Mouse (Mus musculus): ENCODE data around the gene Pus3. TPM values are rescaled to one million over a fixed set of nuclear protein-coding genes. Genes with fewer than 3 reads are reported as not detected.
A peak's percentile ranks its signal among the peaks of the same experiment; 100 is the strongest.

Gene Pus3
- total RNA-seq, 2 experiments from 2014 or later: 10.6 to 11.1 TPM

DNA sequence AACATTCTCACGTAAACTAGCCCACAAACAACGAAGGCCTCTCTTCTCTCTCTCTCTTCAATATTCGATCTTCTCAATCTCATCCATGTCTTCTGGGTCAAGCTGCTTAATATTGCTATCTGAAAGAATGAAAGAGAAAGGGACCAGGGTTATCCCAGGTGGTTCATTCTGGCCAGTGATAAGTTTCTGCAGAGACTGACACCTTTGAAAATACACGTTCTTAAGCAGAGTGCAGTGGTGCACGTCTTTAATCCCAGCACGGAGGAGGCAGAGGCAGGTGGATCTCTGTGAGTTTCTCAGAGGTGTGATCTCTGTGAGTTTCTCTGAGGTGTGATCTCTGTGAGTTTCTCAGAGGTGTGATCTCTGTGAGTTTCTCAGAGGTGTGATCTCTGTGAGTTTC, 16.5 kb upstream of the Pus3 start:
- intact Hi-C loops (cut with DNase I): loop anchor here (1.0 kb wide), 1 partner anchor 260 kb away; no protein-coding TSS in a partner anchor

DNA sequence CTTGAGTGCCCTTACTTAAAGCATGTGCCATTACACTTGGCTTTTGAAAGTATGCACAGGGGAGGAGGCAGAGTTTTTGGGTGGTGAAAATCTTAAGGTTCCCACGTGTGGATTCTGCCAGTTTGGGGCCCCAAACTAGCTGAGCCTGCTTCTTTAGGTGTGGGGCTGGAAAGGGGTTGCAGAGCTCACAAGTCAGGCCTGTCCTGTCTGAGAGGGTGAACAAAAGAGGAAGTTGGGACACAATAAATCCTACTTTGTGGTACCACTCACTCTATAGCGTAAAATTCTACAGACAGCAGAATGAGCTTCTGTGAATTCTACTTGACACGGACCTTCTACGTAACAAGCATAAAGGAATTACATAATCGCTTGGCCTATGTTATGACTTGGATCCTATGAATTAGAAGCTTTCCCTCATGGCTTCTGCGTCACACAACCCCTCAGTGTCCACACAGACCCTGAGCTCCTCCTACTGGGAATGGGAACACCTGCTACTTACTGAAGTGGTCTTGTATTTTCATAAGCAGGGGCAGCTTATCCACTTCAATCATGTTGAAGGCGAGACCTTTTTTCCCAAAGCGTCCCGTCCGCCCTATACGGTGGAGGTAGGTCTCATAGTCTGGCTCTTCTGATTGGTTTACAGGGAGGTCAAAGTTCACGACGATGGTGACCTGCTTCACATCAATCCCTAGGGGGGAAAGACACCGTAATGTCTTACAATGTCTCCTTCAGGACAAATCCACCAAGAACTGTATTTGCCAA, 15.1 kb upstream of the Pus3 start:
- DNase-seq (ENCODE audit: low spot score in 2 of 2): no peak
- intact Hi-C loops (cut with DNase I): no loop called here

More for the DNA sequence above, 16.5 kb upstream of the Pus3 start:
- DNase-seq (ENCODE audit: low spot score in 2 of 2): no peak

- intact Hi-C loops (cut with DNase I): no loop called here
Measured at GRCm38 (mm10) chr9:35544666-35545065, 13.7 kb upstream of the Pus3 start.

DNA sequence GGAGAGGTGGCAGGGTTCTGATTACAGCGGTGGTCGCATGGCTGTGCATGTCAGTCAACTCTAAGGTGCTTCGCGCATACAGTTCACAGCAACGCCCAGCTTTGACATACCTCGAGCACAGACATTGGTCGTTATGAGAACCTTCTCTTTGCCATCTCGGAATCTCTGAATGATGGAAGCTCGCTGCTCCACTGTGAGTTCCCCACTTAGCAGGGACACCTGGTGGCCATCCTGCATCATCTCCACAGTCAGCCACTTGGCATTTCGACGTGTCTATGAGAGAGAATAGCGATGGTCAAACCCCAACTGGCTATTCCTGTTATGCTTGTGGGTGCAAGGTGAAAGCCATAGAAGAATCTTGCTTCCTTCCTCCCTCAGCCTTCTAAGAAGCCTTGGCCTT, 12.7 kb upstream of the Pus3 start:
- DNase-seq (ENCODE audit: low spot score in 2 of 2): no peak
- intact Hi-C loops (cut with DNase I): no loop called here

More at GRCm38 (mm10) chr9:35544666-35545065, 13.7 kb upstream of the Pus3 start:
- DNase-seq (ENCODE audit: low spot score in 2 of 2): no peak

DNA sequence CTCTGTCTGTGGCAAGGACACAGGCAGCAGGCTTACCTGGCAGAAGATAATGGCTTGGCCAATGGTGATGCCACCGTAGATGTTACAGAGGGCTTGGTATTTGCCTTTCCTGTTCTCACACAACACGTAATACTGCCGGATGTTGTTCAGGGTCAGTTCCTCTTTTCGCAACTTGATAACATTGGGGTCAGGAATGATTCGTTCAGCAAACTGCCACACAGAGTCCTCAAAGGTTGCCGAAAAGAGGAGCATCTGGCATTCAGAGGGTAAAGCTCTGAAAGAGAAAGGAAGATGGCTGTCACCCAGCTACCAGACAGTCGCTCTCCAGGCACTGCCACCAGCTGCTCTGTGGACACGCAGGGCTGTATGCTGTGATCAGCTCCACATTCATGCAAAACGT, 11.7 kb upstream of the Pus3 start:
- intact Hi-C loops (cut with DNase I): no loop called here
- no peak for DNase-seq (ENCODE audit: low spot score in 2 of 2)

- intact Hi-C loops (cut with DNase I): no loop called here
Measured at GRCm38 (mm10) chr9:35548455-35548854, 9.9 kb upstream of the Pus3 start.

GRCm38 (mm10) chr9:35556494-35557102, 1.8 kb upstream of the Pus3 start:
- intact Hi-C loops (cut with DNase I): no loop called here
- no peak for DNase-seq (ENCODE audit: low spot score in 2 of 2)

More at GRCm38 (mm10) chr9:35548455-35548854, 9.9 kb upstream of the Pus3 start:
- no peak for DNase-seq (ENCODE audit: low spot score in 2 of 2)

GRCm38 (mm10) chr9:35559009-35559890, 855 bp downstream of the Pus3 start:
- intact Hi-C loops (cut with DNase I): no loop called here
- peak; percentile 85 to 91 for DNase-seq (ENCODE audit: low spot score in 2 of 2)

- no peak for DNase-seq (ENCODE audit: low spot score in 2 of 2)
- intact Hi-C loops (cut with DNase I): no loop called here
Measured at GRCm38 (mm10) chr9:35561076-35561475, 2.7 kb downstream of the Pus3 start.

- DNase-seq (ENCODE audit: low spot score in 2 of 2): no peak
- intact Hi-C loops (cut with DNase I): no loop called here
Measured at GRCm38 (mm10) chr9:35561583-35561982, 3.2 kb downstream of the Pus3 start.

GRCm38 (mm10) chr9:35564536-35565240, 6.3 kb downstream of the Pus3 start:
- DNase-seq (ENCODE audit: low spot score in 2 of 2): no peak
- intact Hi-C loops (cut with DNase I): no loop called here

GRCm38 (mm10) chr9:35567995-35568394, 9.6 kb downstream of the Pus3 start:
- intact Hi-C loops (cut with DNase I): no loop called here
- no peak for DNase-seq (ENCODE audit: low spot score in 2 of 2)

- DNase-seq (ENCODE audit: low spot score in 2 of 2): peak; percentile 93 to 95
- intact Hi-C loops (cut with DNase I): no loop called here
Measured at GRCm38 (mm10) chr9:35569571-35570534, 11.5 kb downstream of the Pus3 start, which contains the start of the genes Pate2 and Hyls1. Gene Pate2, plus strand, starts transcription at chr9:35570284. Gene Hyls1, minus strand, starts transcription at chr9:35570398.

DNA sequence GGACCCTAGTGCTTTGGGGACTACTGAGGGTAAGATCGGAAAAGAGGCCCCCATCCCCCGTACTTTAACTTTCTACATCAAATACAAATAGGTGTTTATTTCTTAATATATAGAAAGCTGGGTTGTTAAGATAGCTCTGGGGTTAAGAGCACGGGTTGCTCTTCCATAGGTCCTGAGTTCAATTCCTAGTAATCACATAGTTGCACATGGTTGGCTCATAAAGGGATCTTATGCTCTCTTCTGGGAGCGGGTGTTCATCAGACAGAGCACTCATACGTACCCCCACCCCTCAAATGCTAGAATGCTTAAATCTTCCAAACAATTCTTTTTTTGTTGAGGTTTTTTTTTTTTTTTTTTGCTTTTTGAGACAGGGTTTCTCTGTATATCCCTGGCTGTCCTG, 12.3 kb downstream of the Pus3 start:
- intact Hi-C loops (cut with DNase I): no loop called here
- no peak for DNase-seq (ENCODE audit: low spot score in 2 of 2)

DNA sequence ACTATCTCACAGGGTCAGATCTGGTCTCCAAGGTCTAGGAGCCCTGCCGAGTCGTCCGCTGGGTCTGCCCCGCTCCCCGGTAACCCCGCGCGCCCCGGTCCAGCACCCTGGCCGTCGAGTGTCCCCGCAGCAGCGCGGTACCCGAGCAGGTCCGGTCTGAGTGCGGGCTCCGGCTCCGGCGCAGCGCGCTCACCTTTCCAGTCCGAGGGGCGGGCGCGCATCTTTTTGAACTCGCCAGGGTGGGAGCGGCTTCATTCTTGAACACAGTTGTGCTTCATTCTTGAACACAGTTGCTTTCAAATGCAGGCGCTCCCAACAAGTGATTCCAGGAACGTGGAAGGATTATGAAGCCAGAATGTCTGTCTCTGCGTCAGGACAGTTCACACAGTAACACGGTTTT, 16.0 kb downstream of the Pus3 start:
- intact Hi-C loops (cut with DNase I): no loop called here

DNA sequence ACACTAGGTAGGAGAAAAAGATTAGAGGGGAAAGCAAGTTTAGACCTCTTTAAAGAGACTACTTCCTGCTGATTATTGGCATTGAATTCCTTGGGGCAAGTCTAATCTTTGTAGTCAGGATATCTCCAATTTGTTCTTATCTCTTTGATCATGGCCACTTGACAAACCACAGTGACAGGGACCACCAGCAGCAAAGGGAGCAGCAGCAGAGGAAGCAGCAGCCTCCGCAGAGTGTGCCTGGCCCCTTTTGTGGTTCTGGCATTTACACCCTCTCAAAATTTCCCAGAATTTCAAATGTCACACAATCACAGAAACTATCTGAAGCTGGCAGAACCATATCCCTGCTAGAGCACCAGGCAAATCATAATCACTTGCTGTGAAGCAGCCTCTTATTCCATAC, 29.3 kb downstream of the Pus3 start:
- intact Hi-C loops (cut with DNase I): no loop called here
- no peak for DNase-seq (ENCODE audit: low spot score in 2 of 2)

More for the DNA sequence above, 16.0 kb downstream of the Pus3 start:
- no peak for DNase-seq (ENCODE audit: low spot score in 2 of 2)

DNA sequence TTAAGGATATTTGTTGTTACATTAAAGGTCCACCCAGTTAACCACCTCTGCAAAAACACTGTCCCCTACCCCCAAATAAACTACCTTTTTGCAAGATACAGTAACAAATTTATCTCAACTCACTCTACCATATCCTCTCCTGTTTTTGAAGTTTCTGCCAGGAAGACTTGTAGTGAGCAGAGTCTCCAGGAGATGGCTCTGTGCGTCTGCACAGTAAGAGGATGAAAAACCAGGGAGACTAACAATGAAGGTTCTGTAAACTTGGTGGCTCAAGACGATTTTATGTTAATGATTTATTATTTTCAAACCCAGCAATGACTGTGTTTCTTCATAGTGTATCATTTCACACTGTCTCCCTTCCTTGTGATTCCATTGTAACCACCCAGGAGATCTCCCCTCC, 34.5 kb downstream of the Pus3 start:
- intact Hi-C loops (cut with DNase I): loop anchor here (5.0 to 10.0 kb wide), 3 partner anchors 114 to 1122 kb away; no protein-coding TSS in a partner anchor
- peak; percentile 52 to 61 for DNase-seq (ENCODE audit: low spot score in 2 of 2)
